Mouse (Mus musculus) ES-Bruce4 (cell line): ENCODE measurements around the gene Trmt13.

ENCODE experiments used
- CTCF ChIP-seq: IDR thresholded peaks from one replicate; pipeline ENCODE4 v1.8.1; 2011; ENCODE audit warnings: low read depth, low read length
- EP300 ChIP-seq: IDR thresholded peaks from 2 replicates; pipeline ENCODE4 v1.6.1; 2011; ENCODE audit warnings: low read depth, low read length; ENCODE audit not compliant: insufficient read depth
- POLR2A ChIP-seq: IDR thresholded peaks from one replicate; pipeline ENCODE4 v1.8.1; 2011; ENCODE audit warnings: low read length; ENCODE audit not compliant: insufficient read depth

DNA sequence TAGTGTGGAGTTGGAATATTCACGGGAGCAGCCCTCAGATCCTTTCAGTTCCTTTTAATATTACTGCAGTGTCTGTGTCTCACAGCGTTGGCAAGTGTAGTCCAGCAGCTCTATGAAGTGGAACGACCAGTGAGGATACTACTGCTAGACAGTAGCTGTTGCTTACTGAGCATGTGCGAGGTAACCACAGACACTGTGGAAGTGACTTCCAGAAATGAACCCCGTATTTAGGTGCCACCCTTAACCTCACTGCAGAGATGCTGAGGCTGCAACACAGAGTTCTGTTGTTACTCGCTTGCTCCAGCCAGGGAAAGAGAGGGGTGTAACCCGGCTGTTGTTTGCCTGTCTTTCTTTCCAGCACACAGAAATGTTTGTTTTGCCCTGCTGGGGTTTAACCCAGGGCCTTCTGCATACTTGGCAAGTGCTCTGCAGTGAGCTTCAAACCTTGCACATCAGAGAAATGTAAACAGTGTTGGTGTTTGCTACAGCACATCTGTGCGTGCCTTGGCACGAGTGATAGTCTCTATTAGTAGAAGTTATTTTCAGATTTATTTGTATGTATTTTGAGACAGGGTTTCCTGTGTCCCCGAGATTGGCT, at the start of gene Trmt13:
- no peak for TF ChIP-seq EP300
- TF ChIP-seq CTCF: no peak
- TF ChIP-seq POLR2A: no peak
